Mouse (Mus musculus): ENCODE results near the gene Cnbd2. TPM values are rescaled to one million over a fixed set of nuclear protein-coding genes. Genes with fewer than 3 reads are reported as not detected.
A peak's percentile ranks its signal among the peaks of the same experiment; 100 is the strongest.

Gene Cnbd2
- 3.0 and 4.1 TPM in 2 replicates for polyA plus RNA-seq (2012; rRNA removed)

- 0 out of 2 replicates have a peak, but pooled peaks have one; percentile 2 for TF ChIP-seq CTCF (IDR thresholded peaks at IDR 0.05; ENCODE audit: borderline replicate concordance, extremely low read depth, insufficient read depth, insufficient read length)
- TF ChIP-seq POLR2A (IDR thresholded peaks at IDR 0.05; ENCODE audit: borderline replicate concordance, extremely low read depth, insufficient read depth, insufficient read length, poor library complexity, severe bottlenecking): peak; percentile 54; the same call in 1 of the 2 replicates
- peak; percentile 94 for DNase-seq (ENCODE audit: low read depth)
Observed at GRCm38 (mm10) chr2:156312297-156312897, at the start of gene Cnbd2, which contains the start of gene Scand1. Gene Cnbd2 (plus strand): TSS chr2:156312299. Gene Scand1 (minus strand): TSS chr2:156312704.

DNA sequence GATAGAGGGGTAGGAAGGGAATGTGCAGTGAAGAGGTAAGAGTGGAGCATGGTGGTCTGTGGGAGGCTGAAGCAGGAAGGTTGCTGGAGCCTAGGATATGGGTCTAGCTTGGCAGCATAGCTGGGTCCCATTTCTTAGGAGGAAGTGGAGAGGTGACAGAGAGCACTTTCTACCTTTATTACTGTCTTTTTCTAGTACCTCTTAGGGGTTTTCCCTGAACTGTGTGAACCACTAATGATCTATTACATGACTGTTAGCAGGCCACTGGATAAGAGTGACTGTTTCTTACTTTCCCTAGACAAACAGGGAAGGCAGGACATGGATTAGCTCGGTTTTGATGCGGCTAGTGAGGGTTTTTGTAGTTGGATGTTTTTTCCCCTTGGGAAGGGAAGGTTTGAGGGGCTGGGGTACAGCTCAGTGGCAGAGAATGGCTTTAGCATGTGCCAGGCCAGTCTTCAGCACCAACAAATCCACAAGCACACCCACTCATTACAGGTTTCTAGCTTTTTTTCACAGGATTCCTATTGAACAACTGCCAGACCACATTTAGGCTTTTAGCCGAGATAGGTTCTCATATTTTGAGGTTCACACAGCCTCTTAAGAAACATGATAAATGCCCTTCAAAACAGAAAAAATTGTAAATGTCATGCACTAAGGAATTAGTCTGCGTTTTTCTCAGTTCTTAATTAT lies 48.8 kb upstream of the Cnbd2 start:
- no peak for DNase-seq (ENCODE audit: low read depth)
- TF ChIP-seq CTCF (IDR thresholded peaks at IDR 0.05; ENCODE audit: borderline replicate concordance, extremely low read depth, insufficient read depth, insufficient read length) (no peak), POLR2A (IDR thresholded peaks at IDR 0.05; ENCODE audit: borderline replicate concordance, extremely low read depth, insufficient read depth, insufficient read length, poor library complexity, severe bottlenecking) (no peak)

- TF ChIP-seq CTCF (IDR thresholded peaks at IDR 0.05; ENCODE audit: borderline replicate concordance, extremely low read depth, insufficient read depth, insufficient read length) (no peak), POLR2A (IDR thresholded peaks at IDR 0.05; ENCODE audit: borderline replicate concordance, extremely low read depth, insufficient read depth, insufficient read length, poor library complexity, severe bottlenecking) (no peak)
- DNase-seq (ENCODE audit: low read depth): no peak
Observed at GRCm38 (mm10) chr2:156267636-156268035, 44.5 kb upstream of the Cnbd2 start.

- TF ChIP-seq CTCF (IDR thresholded peaks at IDR 0.05; ENCODE audit: borderline replicate concordance, extremely low read depth, insufficient read depth, insufficient read length): no peak
- TF ChIP-seq POLR2A (IDR thresholded peaks at IDR 0.05; ENCODE audit: borderline replicate concordance, extremely low read depth, insufficient read depth, insufficient read length, poor library complexity, severe bottlenecking): no peak
- DNase-seq (ENCODE audit: low read depth): no peak
Observed at GRCm38 (mm10) chr2:156272553-156272952, 39.5 kb upstream of the Cnbd2 start.

- DNase-seq (ENCODE audit: low read depth): peak; percentile 91
- TF ChIP-seq CTCF (IDR thresholded peaks at IDR 0.05; ENCODE audit: borderline replicate concordance, extremely low read depth, insufficient read depth, insufficient read length) (peak; percentile 82), POLR2A (IDR thresholded peaks at IDR 0.05; ENCODE audit: borderline replicate concordance, extremely low read depth, insufficient read depth, insufficient read length, poor library complexity, severe bottlenecking) (no peak)
Observed at GRCm38 (mm10) chr2:156278226-156279017, 33.7 kb upstream of the Cnbd2 start.

- DNase-seq (ENCODE audit: low read depth): no peak
- TF ChIP-seq CTCF (IDR thresholded peaks at IDR 0.05; ENCODE audit: borderline replicate concordance, extremely low read depth, insufficient read depth, insufficient read length) (no peak), POLR2A (IDR thresholded peaks at IDR 0.05; ENCODE audit: borderline replicate concordance, extremely low read depth, insufficient read depth, insufficient read length, poor library complexity, severe bottlenecking) (no peak)
Observed at GRCm38 (mm10) chr2:156281227-156281626, 30.9 kb upstream of the Cnbd2 start.

GRCm38 (mm10) chr2:156285161-156285560 lies 26.9 kb upstream of the Cnbd2 start:
- DNase-seq (ENCODE audit: low read depth): no peak
- TF ChIP-seq POLR2A (IDR thresholded peaks at IDR 0.05; ENCODE audit: borderline replicate concordance, extremely low read depth, insufficient read depth, insufficient read length, poor library complexity, severe bottlenecking): no peak
- no peak for TF ChIP-seq CTCF (IDR thresholded peaks at IDR 0.05; ENCODE audit: borderline replicate concordance, extremely low read depth, insufficient read depth, insufficient read length)

GRCm38 (mm10) chr2:156286733-156287132 lies 25.4 kb upstream of the Cnbd2 start:
- no peak for DNase-seq (ENCODE audit: low read depth)
- TF ChIP-seq CTCF (IDR thresholded peaks at IDR 0.05; ENCODE audit: borderline replicate concordance, extremely low read depth, insufficient read depth, insufficient read length) (no peak), POLR2A (IDR thresholded peaks at IDR 0.05; ENCODE audit: borderline replicate concordance, extremely low read depth, insufficient read depth, insufficient read length, poor library complexity, severe bottlenecking) (no peak)

DNA sequence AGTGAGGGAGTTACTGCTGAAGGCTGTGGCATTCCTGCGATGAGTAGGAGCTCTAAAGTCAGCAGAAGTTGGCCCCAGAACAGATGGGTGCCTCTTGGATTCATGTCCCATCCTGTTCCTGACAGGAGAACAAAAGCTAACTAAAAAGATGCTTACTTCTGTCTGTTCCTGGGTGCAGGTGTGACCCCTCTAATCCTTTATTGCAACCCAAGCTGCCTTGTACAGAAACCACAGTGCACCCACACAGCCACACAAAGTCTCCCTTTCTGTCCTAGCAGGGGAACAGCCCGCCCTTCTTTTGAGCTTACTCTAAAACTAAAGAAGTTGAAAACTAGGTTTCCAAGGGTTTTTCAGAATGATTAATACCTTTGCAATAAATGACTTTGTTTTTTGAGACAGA lies 23.9 kb upstream of the Cnbd2 start:
- DNase-seq (ENCODE audit: low read depth): no peak
- TF ChIP-seq CTCF (IDR thresholded peaks at IDR 0.05; ENCODE audit: borderline replicate concordance, extremely low read depth, insufficient read depth, insufficient read length) (no peak), POLR2A (IDR thresholded peaks at IDR 0.05; ENCODE audit: borderline replicate concordance, extremely low read depth, insufficient read depth, insufficient read length, poor library complexity, severe bottlenecking) (no peak)

DNA sequence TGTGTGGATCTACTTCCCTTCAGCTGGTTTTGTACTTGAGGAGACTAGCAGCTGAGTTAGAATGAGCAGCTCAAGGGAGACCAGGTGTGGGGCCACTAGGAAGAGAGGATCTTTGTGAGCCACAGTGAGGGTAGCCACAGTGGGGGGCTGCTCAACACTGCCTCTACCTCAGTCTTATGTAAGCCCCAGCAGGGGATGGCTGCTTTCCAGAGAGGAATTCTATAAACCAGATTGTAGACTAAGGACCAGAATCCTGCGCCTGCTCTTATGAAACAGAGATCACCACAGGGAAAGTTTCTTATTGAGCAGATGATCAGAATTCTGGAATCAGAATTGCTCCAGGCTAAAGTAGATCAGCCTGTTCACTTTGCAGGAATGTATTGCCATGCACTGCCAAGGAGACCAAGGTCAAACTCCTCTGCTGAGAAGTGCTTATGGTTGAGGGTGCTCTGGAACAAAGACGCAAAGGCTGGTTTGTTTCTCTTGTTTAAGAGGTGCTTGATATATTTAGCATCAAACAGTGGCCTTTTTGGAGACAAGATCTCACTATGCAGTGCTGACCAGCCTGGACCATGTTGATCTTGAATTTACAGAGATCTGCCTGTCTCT lies 22.4 kb upstream of the Cnbd2 start:
- DNase-seq (ENCODE audit: low read depth): peak; percentile 3
- TF ChIP-seq POLR2A (IDR thresholded peaks at IDR 0.05; ENCODE audit: borderline replicate concordance, extremely low read depth, insufficient read depth, insufficient read length, poor library complexity, severe bottlenecking): no peak
- no peak for TF ChIP-seq CTCF (IDR thresholded peaks at IDR 0.05; ENCODE audit: borderline replicate concordance, extremely low read depth, insufficient read depth, insufficient read length)

DNA sequence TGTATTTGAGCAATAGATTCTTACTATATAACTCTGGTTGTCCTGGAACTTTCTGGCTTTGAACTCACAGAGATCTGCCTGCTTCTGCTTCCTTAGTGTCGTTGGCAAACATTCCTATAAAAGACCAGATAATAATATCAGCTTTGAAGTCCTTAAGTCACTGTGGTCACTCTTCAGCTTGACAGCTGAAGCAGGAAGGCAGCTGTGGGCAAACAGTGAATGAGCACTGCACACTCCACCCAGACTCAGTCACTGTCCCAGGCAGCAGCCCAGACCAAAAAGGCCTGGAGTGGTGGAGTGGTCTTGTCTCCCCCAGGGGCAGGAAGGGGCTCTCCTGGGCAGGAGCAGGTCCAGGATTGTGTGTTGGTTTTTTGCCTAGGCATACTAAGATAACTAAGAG lies 20.1 kb upstream of the Cnbd2 start:
- TF ChIP-seq POLR2A (IDR thresholded peaks at IDR 0.05; ENCODE audit: borderline replicate concordance, extremely low read depth, insufficient read depth, insufficient read length, poor library complexity, severe bottlenecking) (no peak), CTCF (IDR thresholded peaks at IDR 0.05; ENCODE audit: borderline replicate concordance, extremely low read depth, insufficient read depth, insufficient read length) (no peak)
- no peak for DNase-seq (ENCODE audit: low read depth)
